Comparison of ENCODE assay signal across 24 mouse cellular contexts in genomic region chr17:24857831-24858470, GRCm38 (mm10). TPM values are rescaled to one million over a fixed set of nuclear protein-coding genes. Genes with fewer than 3 reads are reported as not detected.
A peak's percentile ranks its signal among the peaks of the same experiment; 100 is the strongest.
DNase-seq lines count a peak whose midpoint lies in the region; ATAC-seq and TF ChIP-seq lines count a peak whose summit lies in the region.
"Had no signal": no experiment of that assay in that cellular context is flagged by ENCODE, and none has a peak within 500 bp of the region (broad histone marks: within the 10 kb centered on the region; RNA-seq: fewer than 3 reads in every experiment).

No protein-coding gene starts in this region.

- H3K9me3 ChIP-seq in kidney, postnatal 0 days (replicated peaks; ENCODE audit: low read length): no peaks in the 10 kb centered on the region
- no peaks in the 10 kb centered on the region for H3K9me3 ChIP-seq in liver, postnatal 0 days (ENCODE audit: low read length)
- H3K9me3 ChIP-seq in midbrain, embryonic 13.5 days: no peaks in the 10 kb centered on the region
- H3K9me3 ChIP-seq in midbrain, embryonic 15.5 days: no peaks in the 10 kb centered on the region
- H3K9me3 ChIP-seq: embryonic facial prominence, embryonic 10.5 days; heart, embryonic 13.5 days; limb, embryonic 12.5 days; midbrain, embryonic 10.5 days; neural tube, embryonic 13.5 days had no signal

- peaks cover 5% of the 10 kb centered on the region; the same call in 1 of the 2 replicates for H3K79me2 ChIP-seq in liver, adult 2 months (ENCODE audit: control insufficient read depth, insufficient read depth, low read length)

- no peak overlapping the region for H3K4me2 ChIP-seq in kidney, postnatal 0 days (ENCODE audit: low read length)
- peak overlapping the region; percentile 48 for H3K4me2 ChIP-seq in liver, postnatal 0 days (ENCODE audit: low read depth, low read length)
- no peak overlapping the region for H3K4me2 ChIP-seq in midbrain, embryonic 13.5 days (replicated peaks)
- H3K4me2 ChIP-seq in midbrain, embryonic 15.5 days: no peak overlapping the region
- H3K4me2 ChIP-seq: heart, embryonic 13.5 days; limb, embryonic 12.5 days; neural tube, embryonic 13.5 days had no signal

- H3K9ac ChIP-seq in kidney, postnatal 0 days (ENCODE audit: low read depth, low read length): no peak overlapping the region
- H3K9ac ChIP-seq in liver, adult 2 months (ENCODE audit: low read depth, low read length): peak overlapping the region; percentile 54
- H3K9ac ChIP-seq in liver, postnatal 0 days (replicated peaks): peak overlapping the region; percentile 21
- H3K9ac ChIP-seq in midbrain, embryonic 13.5 days (replicated peaks): no peak overlapping the region
- H3K9ac ChIP-seq in midbrain, embryonic 15.5 days: no peak overlapping the region
- H3K9ac ChIP-seq: heart, embryonic 13.5 days; limb, embryonic 12.5 days; neural tube, embryonic 13.5 days had no signal

- no peak overlapping the region for H3K27ac ChIP-seq in kidney, postnatal 0 days
- H3K27ac ChIP-seq in liver, adult 2 months (replicated peaks; ENCODE audit: insufficient read depth, low read depth, low read length): peak overlapping the region; percentile 46
- H3K27ac ChIP-seq in liver, postnatal 0 days (ENCODE audit: low read depth): peak overlapping the region; percentile 88
- no peak overlapping the region for H3K27ac ChIP-seq in midbrain, embryonic 13.5 days
- no peak overlapping the region for H3K27ac ChIP-seq in midbrain, embryonic 15.5 days
- H3K27ac ChIP-seq: embryonic facial prominence, embryonic 10.5 days; heart, embryonic 13.5 days; hindbrain, postnatal 0 days; limb, embryonic 12.5 days; macrophage; midbrain, embryonic 10.5 days; neural tube, embryonic 13.5 days had no signal

- 81% methylated on average over 8 of the region's 8 CpGs for WGBS in kidney, postnatal 0 days
- 30% methylated on average over 8 of the region's 8 CpGs for WGBS in liver, adult 2 months
- WGBS in liver, postnatal 0 days (ENCODE audit: insufficient replicate concordance): 71% methylated on average over 8 of the region's 8 CpGs
- WGBS in midbrain, embryonic 13.5 days: 86% methylated on average over 8 of the region's 8 CpGs
- 90% methylated on average over 8 of the region's 8 CpGs for WGBS in midbrain, embryonic 15.5 days

- H3K4me3 ChIP-seq in kidney, postnatal 0 days (replicated peaks; ENCODE audit: low read depth, low read length): no peak overlapping the region
- H3K4me3 ChIP-seq in liver, adult 2 months (ENCODE audit: insufficient read depth, low read depth, low read length): peak overlapping the region; percentile 15; the same call in 1 of the 2 replicates
- no peak overlapping the region for H3K4me3 ChIP-seq in liver, postnatal 0 days (ENCODE audit: low read depth, low read length)
- no peak overlapping the region for H3K4me3 ChIP-seq in midbrain, embryonic 13.5 days (replicated peaks)
- H3K4me3 ChIP-seq in midbrain, embryonic 15.5 days: no peak overlapping the region
- H3K4me3 ChIP-seq: embryonic facial prominence, embryonic 10.5 days; heart, embryonic 13.5 days; limb, embryonic 12.5 days; midbrain, embryonic 10.5 days; neural tube, embryonic 13.5 days had no signal

- peak; percentile 55 to 65 for DNase-seq in spleen, postnatal 10 days (ENCODE audit: low spot score in 2 of 2)
- no peak for DNase-seq in spleen, adult 18-20 months
- DNase-seq in kidney, postnatal 0 days (ENCODE audit: low spot score): no peak
- peak; percentile 90 for DNase-seq in liver, adult 2 months (ENCODE audit: extremely low read depth, low read depth, low spot score)
- peak; percentile 48 for DNase-seq in liver, postnatal 0 days
- DNase-seq in gastrocnemius, postnatal 4 days (ENCODE audit: low spot score in 2 of 2): no peak
- DNase-seq: cerebellum, adult 2 months; gastrocnemius, postnatal 36 days; heart, postnatal 36 days; layer of hippocampus, adult 9-11 months; right cerebral cortex, adult 18-20 months; thymus, adult 18-20 months had no signal

- no peaks in the 10 kb centered on the region for H3K27me3 ChIP-seq in kidney, postnatal 0 days (ENCODE audit: insufficient read depth, low read length)
- H3K27me3 ChIP-seq in liver, adult 2 months (ENCODE audit: control insufficient read depth, insufficient read depth, low read length): no peaks in the 10 kb centered on the region
- no peaks in the 10 kb centered on the region for H3K27me3 ChIP-seq in liver, postnatal 0 days (ENCODE audit: insufficient read depth, low read length)
- H3K27me3 ChIP-seq in midbrain, embryonic 13.5 days: no peaks in the 10 kb centered on the region
- no peaks in the 10 kb centered on the region for H3K27me3 ChIP-seq in midbrain, embryonic 15.5 days (replicated peaks)
- H3K27me3 ChIP-seq: heart, embryonic 13.5 days; limb, embryonic 12.5 days; neural tube, embryonic 13.5 days had no signal

- peaks cover 27% of the 10 kb centered on the region for H3K36me3 ChIP-seq in kidney, postnatal 0 days (ENCODE audit: insufficient read depth, low read length)
- peaks cover 62% of the 10 kb centered on the region for H3K36me3 ChIP-seq in liver, adult 2 months (ENCODE audit: control insufficient read depth, insufficient read depth, low read length)
- H3K36me3 ChIP-seq in liver, postnatal 0 days (replicated peaks; ENCODE audit: insufficient read depth, low read length): peaks cover 78% of the 10 kb centered on the region
- peaks cover 78% of the 10 kb centered on the region for H3K36me3 ChIP-seq in midbrain, embryonic 13.5 days
- peaks cover 8% of the 10 kb centered on the region; the same call in 1 of the 2 replicates for H3K36me3 ChIP-seq in midbrain, embryonic 15.5 days (replicated peaks)

- TF ChIP-seq POLR2A in liver, adult 2 months (IDR thresholded peaks at IDR 0.05; ENCODE audit: extremely low read depth, insufficient read depth, low read length): no peak

- TF ChIP-seq CTCF in kidney, postnatal 0 days (IDR thresholded peaks at IDR 0.05; ENCODE audit: low read depth): no peak
- TF ChIP-seq CTCF in liver, adult 2 months (IDR thresholded peaks at IDR 0.05; ENCODE audit: low read depth, low read length): no peak
- no peak for TF ChIP-seq CTCF in liver, postnatal 0 days (IDR thresholded peaks at IDR 0.05; ENCODE audit: low read depth)

- no peaks in the 10 kb centered on the region for H3K4me1 ChIP-seq in kidney, postnatal 0 days (replicated peaks; ENCODE audit: insufficient read depth, low read length)
- peaks cover 30% of the 10 kb centered on the region for H3K4me1 ChIP-seq in liver, adult 2 months (ENCODE audit: control insufficient read depth, insufficient read depth, low read length)
- peaks cover 29% of the 10 kb centered on the region for H3K4me1 ChIP-seq in liver, postnatal 0 days (ENCODE audit: insufficient read depth)
- no peaks in the 10 kb centered on the region for H3K4me1 ChIP-seq in midbrain, embryonic 13.5 days (replicated peaks)
- H3K4me1 ChIP-seq in midbrain, embryonic 15.5 days: no peaks in the 10 kb centered on the region
- H3K4me1 ChIP-seq: embryonic facial prominence, embryonic 10.5 days; heart, embryonic 13.5 days; limb, embryonic 12.5 days; midbrain, embryonic 10.5 days; neural tube, embryonic 13.5 days had no signal

- peak; percentile 63 for ATAC-seq in kidney, postnatal 0 days (replicated peaks; ENCODE audit: low FRiP score, low read depth)
- ATAC-seq in liver, postnatal 0 days: no peak
- ATAC-seq in midbrain, embryonic 13.5 days: no peak
- ATAC-seq in midbrain, embryonic 15.5 days (replicated peaks): no peak
- ATAC-seq: forebrain, embryonic 16.5 days; hindbrain, postnatal 0 days; intestine, postnatal 0 days had no signal

- TF ChIP-seq EP300 in liver, postnatal 0 days (IDR thresholded peaks at IDR 0.05; ENCODE audit: low read depth): no peak

RNA-seq across cellular contexts. Expression of gene Fahd1, which starts 7.8 kb away (rescaled TPM):
- 88.0 and 90.7 TPM in 2 replicates for polyA plus RNA-seq in kidney, postnatal 0 days (2015; fragmentation: Nextera tagmentation; extraction: Ambion mirVana)
- total RNA-seq in liver, adult 2 months (2014; rRNA removed): 49.5 and 61.3 TPM in 2 replicates
- 55.7 and 61.8 TPM in 2 replicates for polyA plus RNA-seq in liver, adult 2 months (2012; rRNA removed)
- 84.9 and 90.0 TPM in 2 replicates for polyA plus RNA-seq in liver, postnatal 0 days (2015; fragmentation: Nextera tagmentation; extraction: Ambion mirVana)
- total RNA-seq in gastrocnemius, postnatal 4 days (2021): 10 to 100 TPM; 26.4 to 29.0 TPM
- 17.9 and 18.4 TPM in 2 replicates for polyA plus RNA-seq in midbrain, embryonic 13.5 days (2015; fragmentation: Nextera tagmentation; extraction: Ambion mirVana)
- polyA plus RNA-seq in midbrain, embryonic 15.5 days (2015; fragmentation: Nextera tagmentation; extraction: Ambion mirVana): 19.1 TPM in 2 replicates

RNA-seq across cellular contexts. Expression of gene Igfals, which starts 7.8 kb away (rescaled TPM):
- 6.8 and 8.2 TPM in 2 replicates for polyA plus RNA-seq in kidney, postnatal 0 days (2015; fragmentation: Nextera tagmentation; extraction: Ambion mirVana)
- 112 and 127 TPM in 2 replicates for total RNA-seq in liver, adult 2 months (2014; rRNA removed)
- polyA plus RNA-seq in liver, adult 2 months (2012; rRNA removed): 369 and 402 TPM in 2 replicates
- polyA plus RNA-seq in liver, postnatal 0 days (2015; fragmentation: Nextera tagmentation; extraction: Ambion mirVana): 28.0 and 32.4 TPM in 2 replicates
- total RNA-seq in gastrocnemius, postnatal 4 days (2021): 1 to 10 TPM; 3.1 to 6.4 TPM
- 0.28 TPM in 1 of 2 replicates, not detected in the other for polyA plus RNA-seq in midbrain, embryonic 13.5 days (2015; fragmentation: Nextera tagmentation; extraction: Ambion mirVana)
- 0.10 TPM in 1 of 2 replicates, not detected in the other for polyA plus RNA-seq in midbrain, embryonic 15.5 days (2015; fragmentation: Nextera tagmentation; extraction: Ambion mirVana)
- total RNA-seq: common myeloid progenitor, adult 5-6 weeks had no signal
- polyA plus RNA-seq: macrophage; neural tube, embryonic 13.5 days had no signal

RNA-seq across cellular contexts. Expression of gene Hagh, which starts 18.0 kb away (rescaled TPM):
- polyA plus RNA-seq in kidney, postnatal 0 days (2015; fragmentation: Nextera tagmentation; extraction: Ambion mirVana): 99.7 and 101 TPM in 2 replicates
- 855 and 1,003 TPM in 2 replicates for total RNA-seq in liver, adult 2 months (2014; rRNA removed)
- polyA plus RNA-seq in liver, adult 2 months (2012; rRNA removed): 900 and 1,325 TPM in 2 replicates
- polyA plus RNA-seq in liver, postnatal 0 days (2015; fragmentation: Nextera tagmentation; extraction: Ambion mirVana): 233 and 241 TPM in 2 replicates
- total RNA-seq in gastrocnemius, postnatal 4 days (2021): 10 to 100 TPM; 65.5 to 68.8 TPM
- polyA plus RNA-seq in midbrain, embryonic 13.5 days (2015; fragmentation: Nextera tagmentation; extraction: Ambion mirVana): 43.9 and 49.7 TPM in 2 replicates
- polyA plus RNA-seq in midbrain, embryonic 15.5 days (2015; fragmentation: Nextera tagmentation; extraction: Ambion mirVana): 61.5 and 66.8 TPM in 2 replicates

RNA-seq across cellular contexts. Expression of gene Nubp2, which starts 28.2 kb away (rescaled TPM):
- polyA plus RNA-seq in kidney, postnatal 0 days (2015; fragmentation: Nextera tagmentation; extraction: Ambion mirVana): 55.9 and 57.5 TPM in 2 replicates
- total RNA-seq in liver, adult 2 months (2014; rRNA removed): 16.2 and 24.7 TPM in 2 replicates
- 30.2 and 33.0 TPM in 2 replicates for polyA plus RNA-seq in liver, adult 2 months (2012; rRNA removed)
- 41.5 and 46.4 TPM in 2 replicates for polyA plus RNA-seq in liver, postnatal 0 days (2015; fragmentation: Nextera tagmentation; extraction: Ambion mirVana)
- 10 to 100 TPM; 19.2 to 21.4 TPM for total RNA-seq in gastrocnemius, postnatal 4 days (2021)
- 68.2 and 75.3 TPM in 2 replicates for polyA plus RNA-seq in midbrain, embryonic 13.5 days (2015; fragmentation: Nextera tagmentation; extraction: Ambion mirVana)
- polyA plus RNA-seq in midbrain, embryonic 15.5 days (2015; fragmentation: Nextera tagmentation; extraction: Ambion mirVana): 61.2 and 65.7 TPM in 2 replicates

RNA-seq across cellular contexts. Expression of gene Spsb3, which starts 28.5 kb away (rescaled TPM):
- polyA plus RNA-seq in kidney, postnatal 0 days (2015; fragmentation: Nextera tagmentation; extraction: Ambion mirVana): 53.4 and 55.9 TPM in 2 replicates
- total RNA-seq in liver, adult 2 months (2014; rRNA removed): 8.7 and 14.8 TPM in 2 replicates
- 37.5 and 42.4 TPM in 2 replicates for polyA plus RNA-seq in liver, adult 2 months (2012; rRNA removed)
- polyA plus RNA-seq in liver, postnatal 0 days (2015; fragmentation: Nextera tagmentation; extraction: Ambion mirVana): 43.5 and 45.5 TPM in 2 replicates
- total RNA-seq in gastrocnemius, postnatal 4 days (2021): 10 to 100 TPM; 29.0 to 32.3 TPM
- polyA plus RNA-seq in midbrain, embryonic 13.5 days (2015; fragmentation: Nextera tagmentation; extraction: Ambion mirVana): 71.7 and 74.7 TPM in 2 replicates
- polyA plus RNA-seq in midbrain, embryonic 15.5 days (2015; fragmentation: Nextera tagmentation; extraction: Ambion mirVana): 94.1 and 97.2 TPM in 2 replicates

Comparison
In these comparisons a context has a peak if more than half of its experiments do, and no peak if none do; other contexts are left out.
1. DNase-seq: peak in spleen, postnatal 10 days (2 of 2), liver, adult 2 months (single experiment) and liver, postnatal 0 days (single experiment); none in spleen, adult 18-20 months (0 of 2), kidney, postnatal 0 days (single experiment) and gastrocnemius, postnatal 4 days (0 of 2).
2. RNA of gene Igfals, which starts 7.8 kb away (polyA plus RNA-seq): 369 to 402 TPM in liver, adult 2 months; 28.0 to 32.4 TPM in liver, postnatal 0 days, 6.8 to 8.2 TPM in kidney, postnatal 0 days, 0.28 TPM in midbrain, embryonic 13.5 days and 0.10 TPM in midbrain, embryonic 15.5 days; every median in the first group is over 10 times any median in the second.
3. H3K27ac ChIP-seq: peak in liver, adult 2 months (single experiment) and liver, postnatal 0 days (single experiment); none in kidney, postnatal 0 days (single experiment), midbrain, embryonic 13.5 days (single experiment) and midbrain, embryonic 15.5 days (single experiment).
4. H3K9ac ChIP-seq: peak in liver, adult 2 months (single experiment) and liver, postnatal 0 days (single experiment); none in kidney, postnatal 0 days (single experiment), midbrain, embryonic 13.5 days (single experiment) and midbrain, embryonic 15.5 days (single experiment).